Mouse (Mus musculus) liver, postnatal 0 days (tissue): ENCODE measurements at regions not wholly inside any gene's neighbourhood (a gene's known extent, or its start where the extent isn't known, plus 50 kb on each side); places are given as distances from the start of the nearest gene placed in this dataset.

Experiments
- CTCF ChIP-seq: sonication (generic); IDR thresholded peaks from 2 replicates; pipeline ENCODE4 v1.5.1; 2016; ENCODE audit warnings: antibody characterized with exemption, low read depth
- EP300 ChIP-seq: IDR thresholded peaks from 2 replicates; pipeline ENCODE4 v1.6.1; 2016; ENCODE audit warnings: antibody characterized with exemption, low read depth, mild to moderate bottlenecking

- TF ChIP-seq CTCF (no peak), EP300 (no peak)
These were observed 194.1 kb upstream of the Tbx18 start for GRCm38 (mm10) chr9:87925151-87925550.
